Mouse (Mus musculus) heart, postnatal 0 days (tissue): ENCODE measurements around the gene Ndufs8. TPM values are rescaled to one million over a fixed set of nuclear protein-coding genes. Genes with fewer than 3 reads are reported as not detected.
A peak's percentile ranks its signal among the peaks of the same experiment; 100 is the strongest.

ENCODE experiments used
- ATAC-seq: fragments of 200-750 bp; cut with Nextera tagmentation; 2 replicates; pipeline ENCODE4 v1.8.0; 2017; ENCODE audit warnings: low read depth, moderate number of reproducible peaks, moderate library complexity; ENCODE audit not compliant: insufficient read depth
- DNase-seq: peaks from one replicate; pipeline ENCODE4 v3.0.0-alpha.2; 2016; ENCODE audit warnings: low spot score
- H3K27ac ChIP-seq: fragments of 300-500 bp; sonication (generic); 2 replicates; pipeline ENCODE4 v1.5.1; 2014; ENCODE audit warnings: low read depth, mild to moderate bottlenecking
- H3K27me3 ChIP-seq: fragments of 300-500 bp; sonication (generic); 2 replicates; pipeline ENCODE4 v1.6.1; 2014; ENCODE audit warnings: low read length, mixed read lengths; ENCODE audit not compliant: control insufficient read depth, insufficient read depth
- H3K36me3 ChIP-seq: fragments of 300-500 bp; sonication (generic); replicated peaks from 2 replicates; pipeline ENCODE4 v1.6.1; 2014; ENCODE audit warnings: low read length, mixed read lengths; ENCODE audit not compliant: control insufficient read depth, insufficient read depth
- H3K4me1 ChIP-seq: fragments of 300-500 bp; sonication (generic); 2 replicates; pipeline ENCODE4 v1.6.1; 2014; ENCODE audit warnings: antibody characterized with exemption; ENCODE audit not compliant: control insufficient read depth, insufficient read depth
- H3K4me2 ChIP-seq: fragments of 300-500 bp; sonication (generic); 2 replicates; pipeline ENCODE4 v1.6.1; 2014; ENCODE audit warnings: low read depth, mild to moderate bottlenecking, low read length, moderate library complexity
- H3K4me3 ChIP-seq: fragments of 300-500 bp; sonication (generic); 2 replicates; pipeline ENCODE4 v1.5.1; 2014; ENCODE audit warnings: low read depth, low read length
- H3K9ac ChIP-seq: fragments of 300-500 bp; sonication (generic); replicated peaks from 2 replicates; pipeline ENCODE4 v1.6.1; 2014; ENCODE audit warnings: low read depth, low read length, mixed read lengths
- H3K9me3 ChIP-seq: fragments of 300-500 bp; sonication (generic); replicated peaks from 2 replicates; pipeline ENCODE4 v1.6.1; 2016; ENCODE audit warnings: low read length; ENCODE audit not compliant: control insufficient read depth
- CTCF ChIP-seq: IDR thresholded peaks from 2 replicates; pipeline ENCODE4 v1.5.1; 2016; ENCODE audit warnings: antibody characterized with exemption, control low read depth, low read depth
- EP300 ChIP-seq: IDR thresholded peaks from 2 replicates; pipeline ENCODE4 v1.6.1; 2016; ENCODE audit warnings: antibody characterized with exemption, low read depth
- WGBS: fragments of 180-500 bp; shearing (Covaris S2); extraction: QIAGEN DNeasy Blood & Tissue Kit; methylation state at CpG from one replicate; pipeline ENCODE4 v1.1.7; 2014; 5-methylcytosine and 5-hydroxymethylcytosine counted together
- polyA plus RNA-seq: library from polyadenylated mRNA; unstranded; fragments of >200 nt; fragmentation: Nextera tagmentation; extraction: Ambion mirVana; gene quantifications from 2 replicates; pipeline ENCODE4 v1.2.1, GENCODE M21; 2015
- total RNA-seq: library from RNA; depleted of rRNA; stranded (reverse); fragments of >200 nt; gene quantifications from 2 replicates; pipeline ENCODE4 v1.2.3, GENCODE M21; 2014; ENCODE audit warnings: low replicate concordance

Ndufs8 gene
- total and polyA plus RNA-seq, 2 experiments from 2014 or later, result 506 to 681 TPM

GRCm38 (mm10) chr19:3925859-3926258 is 13.3 kb upstream of the Ndufs8 start:
- Histone ChIP-seq H3K9ac (no peak overlapping the region), H3K27ac (no peak overlapping the region), H3K9me3 (no peaks in the 10 kb centered on the region), H3K4me3 (no peak overlapping the region), H3K4me2 (no peak overlapping the region), H3K36me3 (no peaks in the 10 kb centered on the region), H3K27me3 (no peaks in the 10 kb centered on the region; the same call in 1 of the 2 replicates), H3K4me1 (peaks cover 29% of the 10 kb centered on the region; the same call in 1 of the 2 replicates)
- DNase-seq (no peak), ATAC-seq (no peak)
- WGBS, result 79% methylated on average over 6 of the region's 6 CpGs
- TF ChIP-seq CTCF, result no peak
- no peak for TF ChIP-seq EP300

DNA sequence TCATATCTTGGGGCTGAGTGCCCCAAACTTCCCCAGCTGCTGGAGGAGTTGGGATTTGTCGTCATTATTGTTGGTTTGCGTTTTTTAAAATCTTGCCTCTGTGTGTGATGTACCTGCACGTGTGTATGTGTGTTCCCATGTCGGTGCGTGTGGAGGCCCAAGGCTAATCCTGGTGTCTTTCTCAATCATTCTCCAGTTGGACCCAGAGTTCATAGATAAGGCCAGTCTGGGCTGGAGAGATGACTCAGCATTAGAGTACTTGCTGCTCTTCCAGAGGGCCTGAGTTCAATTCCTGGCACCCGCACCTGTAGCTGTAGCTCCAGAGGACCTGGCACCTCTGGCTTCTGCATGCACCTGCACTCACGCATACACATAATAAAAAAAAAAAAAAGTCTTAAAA is 12.3 kb upstream of the Ndufs8 start:
- peaks cover 22% of the 10 kb centered on the region; the same call in 1 of the 2 replicates for H3K4me1 ChIP-seq

GRCm38 (mm10) chr19:3924190-3924589 is 11.6 kb upstream of the Ndufs8 start:
- ATAC-seq, result no peak
- TF ChIP-seq CTCF (no peak), EP300 (no peak)
- Histone ChIP-seq H3K27ac (peak overlapping the region; percentile 27), H3K9me3 (no peaks in the 10 kb centered on the region), H3K27me3 (no peaks in the 10 kb centered on the region), H3K4me3 (no peak overlapping the region), H3K9ac (no peak overlapping the region), H3K4me2 (no peak overlapping the region), H3K4me1 (peaks cover 15% of the 10 kb centered on the region; the same call in 1 of the 2 replicates), H3K36me3 (no peaks in the 10 kb centered on the region)
- 55% methylated on average over 8 of the region's 8 CpGs for WGBS
- DNase-seq, result no peak

More for the DNA sequence above, 12.3 kb upstream of the Ndufs8 start:
- no peak overlapping the region for H3K4me3 ChIP-seq
- no peaks in the 10 kb centered on the region for H3K9me3 ChIP-seq
- no peaks in the 10 kb centered on the region for H3K27me3 ChIP-seq
- DNase-seq, result no peak
- ATAC-seq, result no peak
- H3K36me3 ChIP-seq, result no peaks in the 10 kb centered on the region
- TF ChIP-seq CTCF (no peak), EP300 (no peak)
- H3K9ac ChIP-seq, result no peak overlapping the region
- no peak overlapping the region for H3K27ac ChIP-seq
- WGBS, result 90% methylated on average over 7 of the region's 7 CpGs
- H3K4me2 ChIP-seq, result no peak overlapping the region

GRCm38 (mm10) chr19:3923586-3923985 is 11.0 kb upstream of the Ndufs8 start:
- Histone ChIP-seq H3K4me3 (no peak overlapping the region), H3K9ac (no peak overlapping the region), H3K36me3 (no peaks in the 10 kb centered on the region), H3K27ac (peak overlapping the region; percentile 27; the same call in 1 of the 2 replicates), H3K4me2 (no peak overlapping the region), H3K4me1 (peaks cover 15% of the 10 kb centered on the region; the same call in 1 of the 2 replicates), H3K9me3 (no peaks in the 10 kb centered on the region), H3K27me3 (no peaks in the 10 kb centered on the region)
- TF ChIP-seq CTCF (no peak), EP300 (no peak)
- 60% methylated on average over 13 of the region's 13 CpGs for WGBS
- DNase-seq (no peak), ATAC-seq (no peak)

DNA sequence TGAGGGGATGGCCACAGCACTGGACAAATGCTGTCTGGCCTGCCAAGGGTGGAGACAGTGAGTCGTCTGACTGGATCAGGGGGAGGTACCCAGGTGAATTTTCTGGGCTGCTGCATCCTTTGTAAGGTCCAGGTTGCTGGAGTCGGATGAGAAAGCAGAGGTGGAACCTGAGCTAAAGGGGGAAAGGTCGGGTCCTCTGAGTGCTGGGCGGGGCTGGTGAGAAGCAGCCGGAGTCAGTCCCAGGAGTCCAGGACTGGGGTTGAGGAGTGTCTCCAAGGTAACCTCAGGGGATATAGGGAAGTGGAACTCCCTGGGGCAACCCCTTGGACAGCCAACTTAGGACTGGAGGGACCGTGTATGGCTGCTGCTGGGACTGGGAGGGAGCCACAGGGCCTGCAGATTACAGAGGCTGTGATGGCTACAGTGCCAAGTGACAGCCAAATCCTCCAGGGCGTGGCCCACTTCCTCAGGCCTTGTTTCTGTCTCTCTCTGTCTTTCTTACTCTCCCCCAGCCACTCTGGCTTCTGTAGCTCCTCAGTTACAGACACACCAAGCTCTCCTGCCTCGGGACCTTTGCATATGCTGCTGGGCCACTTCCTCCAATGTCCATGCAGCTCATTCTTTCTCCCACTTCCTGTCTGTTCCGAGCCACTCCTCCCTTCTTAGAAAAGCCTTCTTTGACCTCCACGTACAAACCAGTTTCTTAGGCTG is 10.2 kb upstream of the Ndufs8 start:
- TF ChIP-seq EP300 (no peak), CTCF (no peak)
- ATAC-seq, result no peak
- Histone ChIP-seq H3K4me1 (peaks cover 15% of the 10 kb centered on the region; the same call in 1 of the 2 replicates), H3K27ac (peak overlapping the region; percentile 27; the same call in 1 of the 2 replicates), H3K36me3 (no peaks in the 10 kb centered on the region), H3K9me3 (no peaks in the 10 kb centered on the region), H3K9ac (no peak overlapping the region), H3K4me3 (no peak overlapping the region), H3K4me2 (no peak overlapping the region), H3K27me3 (no peaks in the 10 kb centered on the region)
- no peak for DNase-seq
- WGBS, result 46% methylated on average over 10 of the region's 10 CpGs
